Mouse (Mus musculus) ovary, adult 10 weeks (tissue): ENCODE data around the gene Itga6. TPM values are rescaled to one million over a fixed set of nuclear protein-coding genes. Genes with fewer than 3 reads are reported as not detected.

Experiments
- polyA plus RNA-seq: library from polyadenylated mRNA; stranded (reverse); fragments of 350-450 nt; fragmentation: Illumina TruSeq; extraction: RNeasy Lipid Tissue Mini Kit (QIAGEN cat#74804); gene quantifications from one replicate; pipeline ENCODE4 v1.2.3, GENCODE M21; 2014

Itga6 gene
- 156 TPM for polyA plus RNA-seq

GRCm38 (mm10) chr2:71745610-71746374 lies at the start of gene Itga6:
Itga6 (plus strand) TSS chr2:71745616.

DNA sequence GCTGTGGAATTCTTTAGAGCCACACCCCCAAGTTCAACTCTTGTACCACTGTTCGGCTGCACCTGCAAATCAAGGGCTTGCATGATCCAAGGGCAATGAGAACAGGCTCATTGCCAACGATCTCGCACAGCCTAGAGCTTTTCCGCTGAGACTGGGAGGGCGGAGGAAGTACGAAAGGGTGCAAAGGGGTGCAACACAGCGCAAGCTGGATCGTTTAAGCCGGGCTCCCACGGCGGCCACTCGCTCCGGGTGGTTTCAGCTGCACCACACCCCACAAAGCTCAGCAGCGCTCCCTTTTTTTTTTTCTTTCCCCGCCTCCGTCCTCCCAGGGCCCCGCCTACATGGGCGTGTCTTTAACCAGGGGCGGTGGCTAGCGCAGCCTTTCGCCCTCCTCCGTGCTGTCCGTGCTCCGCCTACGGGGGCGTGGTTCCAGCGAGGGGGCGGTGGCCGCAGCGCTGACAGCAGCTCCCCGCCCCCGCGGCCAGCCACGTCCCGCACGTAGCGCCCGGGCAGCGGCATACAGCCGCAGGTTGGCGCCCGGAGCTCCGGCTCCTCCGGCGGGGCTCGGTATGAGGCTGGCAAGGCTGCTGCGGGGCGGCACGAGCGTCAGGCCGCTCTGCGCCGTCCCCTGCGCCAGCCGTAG lies 127.5 kb downstream of the Itga6 start, which contains the start of gene Pdk1:
Pdk1 (plus strand) TSS at position 424 of the 643 bp plus-strand sequence.

Other genes with a start within 250 kb of the Itga6 start
- not detected for gene Dlx1, start 217.5 kb upstream of the Itga6 start, polyA plus RNA-seq
- gene Dlx2, start 198.9 kb upstream of the Itga6 start, polyA plus RNA-seq, result not detected
- 50.3 TPM for gene Pdk1, start 127.6 kb downstream of the Itga6 start, polyA plus RNA-seq
- 63.7 TPM for gene Rapgef4, start 235.6 kb downstream of the Itga6 start, polyA plus RNA-seq